Mouse (Mus musculus): ENCODE measurements around the gene Ofd1. TPM values are rescaled to one million over a fixed set of nuclear protein-coding genes. Genes with fewer than 3 reads are reported as not detected.

Ofd1 gene
- total RNA-seq, 2 experiments from 2014 or later = 6.2 to 9.6 TPM

DNA sequence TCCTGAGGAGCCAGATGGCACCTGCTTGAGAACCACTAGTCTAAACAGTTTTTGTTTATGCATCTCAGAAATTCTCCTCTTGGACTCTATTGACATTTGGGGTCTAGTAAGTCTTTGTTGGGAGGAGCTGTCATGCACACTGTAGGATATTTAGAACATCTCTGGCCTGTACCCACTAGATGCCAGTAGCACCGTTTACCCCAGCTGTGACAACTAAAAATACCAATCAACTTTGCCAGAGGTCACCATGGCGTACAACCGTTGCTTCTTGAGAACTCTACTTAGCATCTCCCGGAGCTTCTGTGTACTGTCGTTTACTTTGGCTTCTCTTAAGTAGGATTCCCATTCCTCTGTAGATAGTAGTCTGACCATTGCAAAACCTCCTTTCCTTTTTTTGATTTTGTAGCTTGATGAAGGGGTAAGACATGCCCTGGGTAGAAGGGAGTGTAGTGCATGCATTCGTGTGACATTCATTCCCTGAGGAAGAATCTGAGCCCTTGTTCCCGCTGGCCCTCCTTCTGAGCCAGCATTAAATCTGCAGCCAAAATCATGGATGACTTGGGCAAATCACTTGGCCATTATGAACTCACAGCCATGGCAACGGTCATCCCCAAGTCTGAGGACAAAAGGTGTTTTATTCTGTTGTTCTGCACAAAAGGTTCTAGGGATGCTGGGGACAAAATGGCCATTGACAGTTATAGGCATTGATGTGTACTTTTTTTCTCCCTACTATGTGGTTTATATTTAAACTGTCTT lies 74.9 kb downstream of the Ofd1 start:
- no peak for ATAC-seq (replicated peaks; ENCODE audit: low FRiP score, poor library complexity, severe bottlenecking)

DNA sequence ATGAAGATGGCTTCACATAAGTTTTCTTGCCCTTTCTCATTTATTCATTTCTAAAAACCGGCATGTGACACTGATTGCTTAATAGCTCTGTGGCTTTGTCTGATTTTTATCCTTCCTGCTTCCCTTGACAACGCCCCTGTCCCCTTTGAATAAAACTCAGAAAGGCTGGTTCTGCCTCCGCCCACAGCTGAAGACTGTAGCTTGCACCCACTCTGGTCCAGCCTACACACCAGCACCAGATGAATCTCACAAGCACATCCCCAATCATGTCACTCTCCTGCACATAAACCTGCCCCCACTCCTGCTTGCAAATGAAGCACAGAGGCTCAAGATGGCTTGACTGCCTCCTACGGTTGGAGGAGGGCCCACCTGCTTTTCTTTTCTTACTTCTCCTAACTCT lies 80.0 kb downstream of the Ofd1 start:
- no peak for ATAC-seq (replicated peaks; ENCODE audit: low FRiP score, poor library complexity, severe bottlenecking)

DNA sequence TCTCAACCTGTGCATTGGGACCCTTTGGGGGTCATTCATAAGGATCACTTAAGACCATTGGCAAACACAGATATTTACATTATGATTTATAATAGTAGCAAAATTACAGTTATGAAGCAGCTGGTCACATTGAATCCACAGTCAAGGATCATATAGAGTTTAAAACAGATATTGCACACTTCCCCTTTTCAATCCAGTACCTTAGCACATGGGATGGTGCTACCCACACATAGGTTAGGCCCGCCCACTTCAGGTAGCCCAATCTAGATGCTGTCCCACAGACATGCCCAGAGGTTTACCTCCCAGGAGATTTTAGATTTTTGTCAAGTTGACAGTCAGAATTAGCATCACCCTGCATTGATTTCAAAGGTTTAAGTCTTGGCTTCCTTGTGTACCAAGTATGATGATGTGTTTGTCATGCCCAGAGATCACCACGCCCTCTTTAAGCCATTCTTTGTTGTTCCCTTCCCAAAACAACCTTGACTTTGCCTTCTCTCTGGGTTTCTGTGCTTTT lies 80.5 kb downstream of the Ofd1 start:
- no peak for ATAC-seq (replicated peaks; ENCODE audit: low FRiP score, poor library complexity, severe bottlenecking)

DNA sequence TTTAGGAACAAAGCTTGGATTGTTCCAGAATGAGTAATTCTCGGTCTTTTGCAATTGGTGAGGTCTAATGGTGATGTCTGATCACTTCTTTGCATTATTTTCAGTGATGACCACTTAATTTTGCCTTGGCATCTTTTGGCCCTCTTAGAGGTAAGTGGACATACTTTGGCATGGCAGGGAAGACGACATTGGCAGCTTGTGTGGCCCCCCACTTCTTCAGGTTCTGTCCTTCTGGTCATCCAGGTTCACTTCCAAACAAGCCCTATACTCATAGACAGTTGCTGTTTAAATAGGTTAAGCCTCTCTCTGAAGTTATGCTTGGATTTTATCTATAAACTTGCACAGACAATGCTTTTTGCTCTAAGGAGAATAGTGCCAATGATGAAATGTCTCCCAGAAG lies 81.5 kb downstream of the Ofd1 start:
- ATAC-seq (replicated peaks; ENCODE audit: low FRiP score, poor library complexity, severe bottlenecking) = no peak

DNA sequence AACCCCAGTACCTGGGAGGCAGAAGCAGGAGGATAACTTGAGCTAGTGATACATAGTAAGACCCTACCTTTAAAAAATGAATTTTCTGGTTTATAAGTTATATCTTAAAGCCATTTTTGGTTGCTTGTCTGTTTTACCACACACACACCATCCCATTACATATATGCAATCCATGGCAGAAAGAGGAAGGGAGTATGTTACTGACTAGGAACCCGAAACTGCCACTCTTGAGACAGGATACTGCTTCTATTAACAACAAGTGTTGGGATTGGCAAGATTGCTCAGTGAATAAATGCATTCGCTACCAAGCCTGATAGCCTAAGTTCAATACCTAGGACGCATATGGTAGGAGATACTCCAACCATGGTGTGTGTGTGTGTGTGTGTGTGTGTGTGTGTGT lies 84.2 kb downstream of the Ofd1 start:
- no peak for ATAC-seq (replicated peaks; ENCODE audit: low FRiP score, poor library complexity, severe bottlenecking)

DNA sequence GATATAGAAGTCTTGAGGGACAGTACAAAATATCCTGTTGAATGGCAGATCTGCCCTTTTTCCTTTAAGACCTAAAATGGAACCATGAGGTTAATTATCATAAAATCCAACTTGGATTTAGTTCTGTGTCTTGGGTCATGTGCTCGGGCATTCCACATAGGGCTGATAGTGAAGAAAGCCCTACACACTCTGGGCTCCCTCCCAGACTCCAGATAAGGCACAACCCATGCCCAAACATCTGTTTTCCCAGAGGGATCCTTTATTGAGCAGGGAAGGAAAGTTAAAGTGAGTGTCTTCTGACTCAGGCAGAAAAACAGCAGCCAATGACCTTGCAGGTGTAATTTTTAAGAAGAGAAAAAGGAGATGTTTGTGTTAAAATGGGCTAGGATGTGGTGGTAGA lies 85.6 kb downstream of the Ofd1 start:
- ATAC-seq (replicated peaks; ENCODE audit: low FRiP score, poor library complexity, severe bottlenecking) = no peak

DNA sequence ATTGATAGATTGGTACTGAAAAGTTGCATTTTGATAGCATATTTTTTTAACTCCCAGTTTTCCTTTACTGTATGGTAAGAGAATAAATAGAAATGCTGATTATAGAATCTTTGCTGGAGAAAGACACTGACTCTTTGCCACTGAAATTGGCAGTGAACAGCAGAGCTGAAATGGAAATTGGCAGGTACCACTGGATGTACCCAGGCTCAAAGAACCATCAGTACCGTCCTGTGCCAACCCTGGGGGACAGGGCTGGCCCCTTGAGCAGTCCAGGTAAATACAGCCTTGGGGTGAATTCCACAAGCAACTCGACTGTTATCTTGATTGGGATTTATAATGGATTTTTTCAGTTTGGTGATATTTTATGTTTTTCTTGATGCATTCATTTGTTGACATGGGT lies 87.1 kb downstream of the Ofd1 start:
- ATAC-seq (replicated peaks; ENCODE audit: low FRiP score, poor library complexity, severe bottlenecking) = no peak

DNA sequence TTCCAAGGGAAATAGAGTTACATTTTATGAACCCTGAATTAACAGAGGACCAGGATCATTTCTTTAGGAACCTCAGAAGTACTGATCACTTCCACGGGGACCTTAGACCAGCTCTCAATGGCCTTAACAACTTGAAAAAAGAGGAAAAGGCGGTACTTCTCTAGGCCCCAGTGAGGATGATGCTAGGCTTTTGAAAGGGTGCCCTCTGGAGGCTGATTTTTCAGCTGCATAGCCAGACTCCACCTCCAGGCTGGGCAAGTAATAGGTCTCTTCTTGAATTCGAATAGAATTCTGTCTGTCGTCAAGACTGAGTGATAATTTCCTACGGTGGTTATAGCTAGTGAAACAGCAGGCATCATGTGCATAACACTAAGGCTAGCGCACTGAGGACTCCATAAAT lies 88.7 kb downstream of the Ofd1 start:
- no peak for ATAC-seq (replicated peaks; ENCODE audit: low FRiP score, poor library complexity, severe bottlenecking)

DNA sequence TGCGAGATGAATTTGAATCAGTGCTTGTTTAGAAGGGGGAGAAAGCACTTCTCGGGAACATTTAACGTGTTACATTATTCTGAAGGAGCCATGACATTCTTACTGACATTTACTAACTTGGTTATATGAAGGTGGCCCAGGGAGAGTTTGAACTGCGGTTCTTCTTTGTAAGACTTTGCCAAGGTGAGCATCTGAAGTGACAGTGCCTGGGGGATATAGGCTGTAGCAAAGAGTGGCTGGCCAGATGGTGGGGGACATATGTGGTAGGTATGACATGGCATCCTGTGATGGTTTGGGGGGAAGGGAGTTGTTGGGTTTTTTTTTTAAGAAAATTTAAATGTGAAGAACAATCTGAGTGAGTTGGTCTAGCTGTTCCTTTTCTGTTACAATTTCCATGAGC lies 91.9 kb downstream of the Ofd1 start:
- no peak for ATAC-seq (replicated peaks; ENCODE audit: low FRiP score, poor library complexity, severe bottlenecking)

DNA sequence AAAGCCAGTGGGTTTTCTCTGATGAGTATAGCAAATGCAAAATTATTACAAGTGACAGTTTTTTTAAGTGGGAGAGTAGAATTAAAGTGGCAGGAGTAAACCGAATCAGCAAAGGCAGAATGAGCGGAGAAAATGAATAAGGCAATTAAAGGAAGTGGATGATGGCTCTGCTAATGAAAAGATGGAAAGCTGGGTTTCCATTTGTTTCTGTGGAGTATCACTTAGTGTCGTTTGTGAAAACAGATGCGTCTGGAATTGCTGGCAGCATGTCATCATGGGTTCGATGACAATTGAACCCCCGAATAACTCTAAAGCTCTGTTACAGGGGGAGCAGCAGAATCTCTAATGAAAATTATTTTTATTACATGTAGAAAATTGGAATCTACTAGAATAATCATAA lies 92.4 kb downstream of the Ofd1 start:
- no peak for ATAC-seq (replicated peaks; ENCODE audit: low FRiP score, poor library complexity, severe bottlenecking)

DNA sequence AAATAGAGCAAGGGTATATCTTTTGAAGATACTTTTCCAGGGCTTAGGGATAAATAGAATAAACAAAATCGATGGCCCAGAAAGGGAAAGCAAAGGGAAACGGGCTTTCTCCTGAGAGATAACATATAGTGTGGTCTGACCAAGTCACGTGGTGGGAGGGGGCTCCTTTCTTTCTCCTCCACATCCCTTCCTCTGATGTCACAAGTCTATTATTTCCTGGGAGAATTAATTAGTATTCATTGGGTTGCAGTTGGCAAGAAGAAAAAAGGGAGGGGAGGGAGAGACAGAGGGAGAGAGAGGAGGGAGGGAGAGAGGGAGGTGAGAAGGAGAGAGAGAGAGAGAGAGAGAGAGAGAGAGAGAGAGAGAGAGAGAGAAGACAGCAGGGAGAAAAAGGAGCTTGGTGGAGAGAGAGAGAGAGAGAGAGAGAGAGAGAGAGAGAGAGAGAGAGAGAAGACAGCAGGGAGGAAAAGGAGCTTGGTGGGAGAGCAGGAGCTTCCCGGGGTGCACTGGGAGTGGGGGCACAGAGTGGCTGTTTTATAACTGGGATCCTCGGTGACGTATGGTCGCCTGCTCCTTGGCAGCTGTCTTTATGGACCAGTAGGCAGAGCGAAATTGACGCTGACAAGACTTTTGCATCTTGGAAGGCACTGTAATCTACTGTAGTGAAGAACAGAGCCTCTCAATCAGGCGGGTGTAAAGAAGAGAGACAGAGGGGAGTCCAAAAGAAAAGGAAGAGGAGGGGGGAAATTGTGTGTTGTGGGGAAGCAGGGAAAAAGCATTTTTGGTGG lies 96.1 kb downstream of the Ofd1 start:
- ATAC-seq (replicated peaks; ENCODE audit: low FRiP score, poor library complexity, severe bottlenecking) = no peak

DNA sequence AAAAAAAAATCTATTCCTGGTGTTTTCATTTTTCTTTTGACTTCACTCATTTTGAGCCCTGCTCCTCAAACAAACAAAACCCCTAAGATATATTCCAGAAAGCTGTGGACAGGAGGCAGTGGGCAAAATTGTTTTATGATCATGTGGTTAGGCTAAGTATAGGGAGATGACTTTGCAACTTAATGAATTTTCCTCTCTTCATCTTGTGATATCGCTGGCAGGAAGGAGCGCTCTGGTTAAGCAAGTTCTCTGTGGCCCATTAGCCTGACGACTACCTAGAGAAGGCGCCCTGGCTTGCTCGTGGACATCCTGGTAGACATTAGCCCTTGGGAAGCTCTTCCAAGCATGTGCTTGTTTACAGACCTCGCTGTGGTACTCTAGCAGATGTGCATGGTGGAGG lies 98.7 kb downstream of the Ofd1 start:
- ATAC-seq (replicated peaks; ENCODE audit: low FRiP score, poor library complexity, severe bottlenecking) = no peak

Other genes with a start within 250 kb of the Ofd1 start
- 0.84 TPM in 1 of 2 replicates, not detected in the other for gene Gpm6b, start 201.8 kb downstream of the Ofd1 start, total RNA-seq (2015; ENCODE audit: low replicate concordance)
- gene Gpm6b, start 201.8 kb downstream of the Ofd1 start, total RNA-seq (2017; ENCODE audit: low replicate concordance) = 0.26 TPM in 1 of 2 replicates, not detected in the other
- gene Trappc2, start 130 bp downstream of the Ofd1 start, total RNA-seq (2015; ENCODE audit: low replicate concordance) = 2.9 and 3.6 TPM in 2 replicates
- 1.7 and 7.4 TPM in 2 replicates for gene Trappc2, start 130 bp downstream of the Ofd1 start, total RNA-seq (2017; ENCODE audit: low replicate concordance)
- 19.8 and 25.2 TPM in 2 replicates for gene Rab9, start 39.2 kb upstream of the Ofd1 start, total RNA-seq (2015; ENCODE audit: low replicate concordance)
- gene Rab9, start 39.2 kb upstream of the Ofd1 start, total RNA-seq (2017; ENCODE audit: low replicate concordance) = 16.3 and 38.1 TPM in 2 replicates
- 3.4 and 5.4 TPM in 2 replicates for gene Tceanc, start 77.9 kb upstream of the Ofd1 start, total RNA-seq (2015; ENCODE audit: low replicate concordance)
- gene Tceanc, start 77.9 kb upstream of the Ofd1 start, total RNA-seq (2017; ENCODE audit: low replicate concordance) = 3.7 and 9.0 TPM in 2 replicates
- gene Egfl6, start 145.0 kb upstream of the Ofd1 start, total RNA-seq (2015; ENCODE audit: low replicate concordance) = not detected in 2 replicates
- not detected in 2 replicates for gene Egfl6, start 145.0 kb upstream of the Ofd1 start, total RNA-seq (2017; ENCODE audit: low replicate concordance)

Data from erythroid progenitor cell, adult 5-6 weeks (primary cell).